Mouse (Mus musculus) T-helper 2 cell (primary cell): ENCODE results near the gene Syngr2.
"Not testable (repeated sequence)": the region's sequence is repeated elsewhere in the genome, so short reads cannot be mapped to it uniquely, and the experiment has no call there.

Experiments used
- in situ Hi-C: fragments of 300-600 bp; cut with MboI, MseI; formaldehyde crosslinking; loops from one replicate; pipeline ENCODE4 v1.15.1; 2025; ENCODE audit warnings: high pct_unique_total_duplicates

Gene Syngr2

DNA sequence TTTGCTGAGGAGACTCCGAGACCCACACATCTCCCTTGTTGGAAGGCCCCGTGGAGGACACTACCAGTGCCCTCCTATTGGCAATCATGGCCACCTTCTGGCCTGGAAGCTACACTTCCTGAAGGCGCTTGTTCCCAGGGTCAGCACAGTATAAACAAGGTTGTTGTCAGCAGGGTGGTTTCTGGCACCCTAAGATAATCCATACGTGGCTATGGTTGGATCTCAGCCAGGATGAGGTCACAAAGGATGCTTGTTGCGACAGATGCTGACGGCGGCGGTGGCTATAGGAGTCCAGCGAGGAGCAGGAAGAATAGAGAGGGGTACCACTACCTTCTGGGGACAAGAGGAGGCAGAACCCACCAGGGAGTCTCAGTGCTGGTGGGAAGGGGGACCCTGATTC is 20.9 kb downstream of the Syngr2 start:
- in situ Hi-C loops = no loop called here

DNA sequence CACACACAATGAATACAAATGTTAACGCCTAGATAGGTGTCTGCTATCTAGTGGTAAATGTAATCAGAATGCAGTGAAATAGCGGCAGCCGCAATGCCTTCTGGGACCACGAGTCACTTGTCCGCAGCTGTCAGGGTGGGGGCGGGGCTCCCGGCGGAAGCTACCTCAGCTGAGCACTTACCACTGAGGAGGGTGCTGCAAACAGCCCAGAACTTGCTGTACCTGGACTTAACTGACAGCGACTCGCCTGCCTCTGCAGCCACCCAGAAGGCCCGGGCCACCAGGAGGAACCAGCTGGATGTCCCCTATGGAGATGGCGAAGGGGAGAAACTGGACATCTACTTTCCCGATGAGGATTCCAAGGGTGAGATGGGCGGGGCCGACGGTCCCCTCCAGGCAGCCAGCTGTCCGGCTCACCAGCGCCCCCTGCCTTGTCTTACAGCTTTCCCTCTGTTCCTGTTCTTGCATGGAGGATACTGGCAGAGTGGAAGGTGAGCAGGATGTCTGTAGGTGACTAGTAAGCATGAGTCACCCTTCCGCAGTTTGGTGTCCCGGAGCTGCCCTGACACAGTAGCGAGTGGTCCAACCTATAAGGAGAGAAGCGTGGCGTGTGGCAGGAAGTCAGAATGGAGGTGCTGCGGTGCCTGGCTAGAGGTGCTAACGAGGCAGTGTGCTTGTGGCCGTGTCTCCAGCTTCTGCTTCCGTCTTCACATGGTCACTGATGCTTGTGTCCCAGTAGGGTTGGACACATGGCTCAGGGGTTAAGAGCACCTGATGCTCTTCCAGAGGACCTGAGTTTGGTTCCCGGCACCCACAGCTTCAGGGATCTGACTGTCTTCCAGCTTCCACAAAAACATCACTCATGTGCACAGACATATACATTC is 22.9 kb downstream of the Syngr2 start:
- in situ Hi-C loops = no loop called here

DNA sequence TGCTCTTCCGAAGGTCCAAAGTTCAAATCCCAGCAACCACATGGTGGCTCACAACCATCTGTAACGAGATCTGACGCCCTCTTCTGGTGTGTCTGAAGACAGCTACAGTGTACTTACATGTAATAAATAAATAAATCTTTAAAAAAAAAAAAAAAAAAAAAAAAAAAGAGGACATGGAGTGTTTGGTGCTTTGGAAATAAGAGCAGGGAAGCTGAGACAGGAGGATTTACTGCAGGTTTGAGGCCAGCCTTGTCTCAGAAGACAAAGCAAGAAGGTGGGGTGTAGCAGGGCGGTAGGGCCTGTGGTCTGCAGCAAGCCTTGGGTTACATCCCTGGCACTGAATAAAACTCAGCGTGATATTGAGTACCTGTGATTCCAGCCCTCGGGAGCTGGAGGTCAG is 24.0 kb downstream of the Syngr2 start:
- in situ Hi-C loops = not testable (repeated sequence)

DNA sequence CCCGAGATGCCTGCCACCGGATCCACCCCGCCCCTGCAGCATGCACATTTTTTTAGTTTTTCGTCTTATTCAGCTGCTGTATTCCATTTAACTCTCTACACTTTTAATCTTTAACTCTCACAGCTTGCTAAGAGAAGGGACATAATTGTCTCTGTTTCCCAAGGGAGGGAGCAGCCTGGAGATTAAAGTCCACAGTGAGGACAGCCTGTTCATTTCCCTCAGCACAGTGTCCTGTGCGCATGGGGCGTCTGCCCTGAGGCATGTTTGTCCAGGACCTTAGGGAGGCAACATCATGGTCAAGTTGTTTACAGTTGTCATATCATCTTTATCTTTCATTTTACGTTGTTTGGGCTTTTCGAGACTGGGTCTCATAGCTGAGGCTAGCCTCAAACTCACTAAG is 24.6 kb downstream of the Syngr2 start:
- in situ Hi-C loops = no loop called here

DNA sequence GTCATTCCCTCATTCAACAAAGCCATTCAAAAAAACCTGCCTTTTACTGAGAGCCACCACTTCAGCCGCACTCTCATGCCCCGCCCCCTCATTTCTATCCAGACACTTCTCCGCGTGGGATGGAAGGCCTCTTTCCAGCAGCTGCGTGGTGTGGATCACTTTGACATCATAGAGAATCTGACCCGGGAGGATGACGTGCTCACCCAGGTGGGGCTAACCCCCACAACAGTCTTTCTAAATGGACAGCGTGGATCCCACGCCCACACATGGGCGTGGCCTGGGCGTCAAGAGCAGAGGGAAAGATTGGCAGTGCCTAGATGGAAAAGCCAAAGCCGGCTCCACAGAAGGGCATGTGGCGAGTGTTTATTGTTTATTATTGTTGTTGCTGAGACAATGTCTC is 26.8 kb downstream of the Syngr2 start:
- in situ Hi-C loops = no loop called here

DNA sequence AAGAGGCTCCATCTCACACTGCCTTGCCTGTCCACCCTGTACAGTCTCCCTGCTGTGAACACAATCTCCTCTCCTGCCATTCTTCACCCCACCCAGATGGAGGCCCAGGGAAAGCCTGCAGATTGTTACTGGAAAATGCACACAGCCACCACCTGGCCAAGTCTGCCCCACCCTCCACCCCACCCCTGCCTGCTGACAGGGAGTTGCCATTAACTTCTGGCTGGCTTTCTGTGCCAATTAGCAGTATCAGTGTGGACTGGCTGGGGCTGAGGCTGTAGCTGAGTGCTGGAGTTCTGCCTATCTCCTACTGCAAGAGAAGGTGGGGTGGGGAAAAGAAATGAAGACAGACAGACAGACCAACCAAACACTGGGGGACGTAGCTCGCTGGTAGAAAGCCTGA is 29.1 kb downstream of the Syngr2 start:
- in situ Hi-C loops = no loop called here

DNA sequence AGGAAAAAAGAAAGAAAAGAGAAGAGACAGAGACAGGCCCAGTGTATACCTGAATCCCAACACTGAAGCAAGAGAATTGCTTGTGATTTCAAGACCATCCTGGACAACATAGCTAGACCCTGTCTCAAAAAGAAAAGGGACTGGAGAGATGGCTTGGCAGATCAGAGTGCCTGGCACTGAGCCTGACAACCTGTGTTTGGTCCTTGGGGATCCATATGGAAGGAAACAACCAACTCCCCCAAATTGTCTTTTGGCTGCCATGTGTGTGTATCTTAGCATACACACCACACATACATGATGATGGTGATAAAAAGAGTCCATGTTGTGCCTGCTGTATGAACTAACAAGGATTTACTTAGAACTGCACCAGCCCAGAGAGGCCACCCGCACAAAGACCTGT is 29.6 kb downstream of the Syngr2 start:
- in situ Hi-C loops = no loop called here

DNA sequence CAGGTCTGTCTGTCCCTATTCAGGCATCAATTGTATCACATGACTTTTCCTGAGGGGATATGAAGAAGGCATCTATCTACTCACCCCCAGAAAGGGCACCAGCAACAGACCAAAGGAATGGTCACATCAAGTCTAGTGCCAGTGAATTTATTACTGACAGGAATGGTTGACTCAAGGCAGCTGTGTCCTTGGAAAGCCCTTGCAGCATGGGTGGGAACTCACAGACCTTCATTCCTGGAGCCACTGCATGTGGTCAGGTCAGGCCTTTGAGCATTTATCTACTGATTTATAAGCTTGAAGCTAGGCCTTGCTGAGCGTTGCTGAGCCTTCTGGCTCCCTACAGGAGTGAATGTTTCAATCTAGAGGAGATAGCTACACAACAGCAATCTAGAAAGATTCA is 31.4 kb downstream of the Syngr2 start:
- in situ Hi-C loops = loop anchor here (5.0 kb wide), 1 partner anchor 36 kb away; no protein-coding TSS in a partner anchor

DNA sequence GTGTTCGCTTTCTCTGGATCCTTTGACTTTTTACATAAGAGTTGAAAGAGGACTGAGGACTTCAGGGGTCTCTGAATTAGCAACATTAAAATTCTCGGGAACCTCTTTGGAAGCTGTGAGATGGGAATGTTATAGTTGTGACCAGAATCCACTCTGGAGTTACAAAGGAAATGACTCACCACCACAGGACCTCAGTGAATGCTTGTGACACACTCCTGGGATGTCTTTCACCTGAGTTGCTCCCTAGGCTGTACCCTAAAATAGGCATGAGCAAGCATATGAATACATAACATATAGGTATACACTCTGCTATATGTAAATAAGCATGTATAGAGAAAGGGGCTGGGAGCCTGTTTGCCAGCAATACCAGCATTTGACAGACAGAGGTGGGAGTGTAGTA is 34.0 kb downstream of the Syngr2 start:
- in situ Hi-C loops = loop anchor here (5.0 kb wide), 1 partner anchor 34 kb away; no protein-coding TSS in a partner anchor

DNA sequence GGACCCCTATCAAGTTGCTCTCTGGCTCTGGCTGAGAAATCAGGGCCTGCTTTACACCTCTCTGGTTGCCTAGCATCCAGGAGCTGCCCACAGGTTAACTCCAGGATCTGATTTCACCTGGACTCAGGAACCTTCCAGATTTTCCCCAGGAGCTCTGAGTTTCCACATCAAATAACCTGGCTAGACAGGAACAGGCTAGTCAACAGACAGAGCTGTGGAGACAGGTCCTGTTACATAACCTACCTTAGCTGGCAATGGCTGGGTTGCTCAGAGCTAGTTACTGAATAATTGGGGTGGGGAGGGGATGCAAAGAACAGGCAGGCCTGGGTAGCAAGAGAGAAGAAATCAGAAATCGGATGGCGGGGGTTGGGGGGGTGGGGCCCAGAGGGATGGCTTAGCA is 35.5 kb downstream of the Syngr2 start:
- in situ Hi-C loops = loop anchor here (5.0 kb wide), 1 partner anchor 32 kb away; no protein-coding TSS in a partner anchor

DNA sequence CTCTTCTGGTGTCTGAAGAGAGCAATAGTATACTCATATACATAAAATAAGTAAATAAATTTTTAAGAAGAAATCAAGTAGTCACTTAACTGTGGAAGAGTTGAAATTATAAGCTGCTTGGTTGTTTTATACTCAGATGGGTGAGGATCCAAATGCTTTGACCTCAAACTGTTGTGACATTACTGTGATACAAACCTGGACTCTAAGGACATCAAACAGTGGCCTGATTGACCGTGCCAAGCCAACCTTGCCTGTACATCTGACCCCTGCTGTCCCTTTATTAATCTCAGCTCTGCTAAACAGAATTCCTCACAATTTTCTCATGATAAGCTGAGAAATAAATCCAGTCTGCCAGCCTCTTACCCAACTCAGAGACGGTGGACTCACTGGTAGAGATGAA is 36.2 kb downstream of the Syngr2 start:
- in situ Hi-C loops = no loop called here

DNA sequence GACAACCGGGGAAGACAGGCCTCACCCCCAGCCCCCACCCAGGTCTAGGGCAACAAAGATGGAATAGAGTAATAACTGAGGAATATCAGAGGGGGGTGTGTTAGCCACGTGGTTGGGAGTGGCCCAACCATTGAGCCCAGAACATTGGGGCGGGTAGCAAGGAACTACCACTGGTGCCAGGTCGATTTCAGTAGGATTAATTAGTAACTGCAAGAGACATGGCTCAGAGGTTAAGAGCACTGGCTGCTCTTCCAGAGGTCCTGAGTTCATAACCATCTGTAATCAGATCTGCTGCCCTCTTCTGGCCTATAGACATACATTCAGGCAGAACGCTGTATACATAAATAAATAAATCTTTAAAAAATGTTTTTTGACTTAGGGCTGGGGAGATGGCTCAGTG is 37.2 kb downstream of the Syngr2 start:
- in situ Hi-C loops = no loop called here

DNA sequence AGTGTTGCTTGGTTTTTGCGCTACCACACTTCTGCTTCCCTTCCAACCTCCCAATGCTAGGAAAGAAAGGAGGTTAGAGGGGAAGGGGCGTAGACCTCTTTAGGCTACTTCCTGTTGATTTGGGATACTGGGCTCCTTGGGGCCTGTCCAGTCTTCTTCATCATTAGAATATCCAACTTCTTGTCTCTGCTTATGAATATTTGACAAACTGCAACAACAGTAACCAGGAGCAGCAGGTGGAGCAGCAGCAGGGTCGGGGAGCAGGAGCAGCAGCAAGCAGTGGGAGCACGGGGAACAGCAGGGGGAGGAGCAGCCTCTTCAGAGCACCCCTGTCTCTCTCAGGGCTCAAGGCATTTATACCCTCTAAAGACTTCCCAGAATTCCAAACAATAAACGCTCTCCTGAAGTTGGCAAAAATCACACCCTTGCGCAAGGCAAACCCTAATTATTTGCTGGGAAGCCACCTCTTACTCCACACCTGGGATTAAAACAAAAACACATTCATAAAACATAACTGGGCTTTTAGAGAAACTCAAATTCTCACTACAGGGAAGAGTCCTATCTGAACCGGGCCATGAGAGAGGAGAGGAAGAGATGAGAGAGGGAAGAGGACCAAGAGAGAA is 38.2 kb downstream of the Syngr2 start:
- in situ Hi-C loops = no loop called here

DNA sequence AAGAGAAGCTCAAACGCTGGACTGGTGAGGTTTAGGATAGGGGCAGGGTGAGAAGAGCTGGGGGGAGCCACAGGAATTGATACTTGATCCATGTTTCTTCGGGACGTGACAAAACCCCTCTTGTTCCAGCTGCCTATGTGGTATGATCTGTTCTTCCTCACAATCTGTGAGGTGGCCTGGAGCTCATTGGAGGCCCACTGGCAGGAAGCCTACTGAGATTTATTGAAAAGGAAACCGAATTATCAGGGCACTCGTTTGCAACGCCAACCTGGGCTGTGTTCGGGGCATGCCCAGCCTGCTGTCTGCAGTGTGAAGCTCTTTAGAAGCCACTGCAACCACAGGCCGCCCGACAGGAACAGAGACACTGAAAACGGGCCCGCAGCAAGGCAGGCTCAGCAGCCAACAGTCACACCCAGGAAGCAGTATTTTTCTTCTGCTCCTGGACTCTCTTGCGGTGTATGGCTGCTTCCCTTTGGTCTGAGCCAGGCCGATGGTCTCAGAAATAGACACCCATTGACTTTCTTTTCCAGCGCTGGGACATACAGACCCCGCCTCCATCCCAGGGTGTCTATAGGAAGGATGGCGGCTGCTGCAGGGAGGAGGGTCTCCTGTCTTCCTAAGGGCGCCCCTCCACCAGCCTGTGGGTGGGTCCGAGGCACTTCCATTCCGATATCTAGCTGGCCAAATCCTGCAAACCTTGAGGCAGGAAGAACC is 39.0 kb downstream of the Syngr2 start:
- in situ Hi-C loops = no loop called here

DNA sequence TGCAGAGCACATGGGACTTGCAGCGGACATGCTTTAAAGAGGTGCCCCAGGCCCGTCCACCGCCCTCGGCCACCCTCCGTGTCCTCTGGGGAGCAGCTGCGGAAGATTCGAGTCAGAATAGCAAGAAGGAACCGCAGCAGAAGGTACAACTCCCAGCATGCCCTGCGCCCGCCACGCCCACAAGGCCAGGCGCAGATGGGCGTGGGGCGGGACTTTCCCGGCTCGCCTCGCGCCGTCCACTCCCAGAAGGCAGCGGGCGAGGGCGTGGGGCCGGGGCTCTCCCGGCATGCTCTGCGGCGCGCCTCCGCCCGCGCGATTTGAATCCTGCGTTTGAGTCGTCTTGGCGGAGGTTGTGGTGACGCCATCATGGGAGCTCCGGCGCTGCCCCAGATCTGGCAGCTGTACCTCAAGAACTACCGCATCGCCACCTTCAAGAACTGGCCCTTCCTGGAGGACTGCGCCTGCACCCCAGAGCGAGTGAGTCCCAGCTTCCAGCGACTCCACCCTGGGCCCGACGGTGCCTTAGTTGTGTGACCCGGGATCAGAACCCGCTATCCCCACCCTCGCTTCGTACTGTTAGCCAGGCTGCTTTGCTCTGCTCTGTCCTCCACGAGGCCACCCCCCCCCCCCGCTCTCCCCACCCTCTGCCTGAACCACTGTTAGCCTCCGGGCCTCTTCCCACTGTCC is 39.7 kb downstream of the Syngr2 start, which contains the start of gene Birc5:
TSS of gene Birc5 (plus strand) at position 267 of the 687 bp plus-strand sequence.
- in situ Hi-C loops = no loop called here

DNA sequence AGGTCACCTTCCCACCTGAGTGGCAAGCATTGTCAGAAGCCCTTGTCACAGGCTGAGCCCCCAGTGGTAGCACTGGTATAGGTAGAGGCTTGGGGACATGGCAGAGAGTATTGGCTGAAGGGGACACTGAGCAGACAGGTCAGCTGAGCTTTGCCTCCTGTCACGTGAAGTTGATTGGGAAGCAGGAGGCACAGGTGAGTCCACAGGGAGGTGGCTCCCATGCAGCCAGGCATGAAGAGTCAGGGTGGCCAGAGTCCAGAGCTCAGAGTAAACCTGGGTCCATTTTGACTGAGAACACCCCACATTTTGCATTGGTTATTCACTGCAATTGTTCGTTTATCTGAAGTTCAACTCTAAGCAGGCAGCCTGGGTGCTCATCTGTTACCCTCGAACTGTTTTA is 43.4 kb downstream of the Syngr2 start:
- in situ Hi-C loops = no loop called here

DNA sequence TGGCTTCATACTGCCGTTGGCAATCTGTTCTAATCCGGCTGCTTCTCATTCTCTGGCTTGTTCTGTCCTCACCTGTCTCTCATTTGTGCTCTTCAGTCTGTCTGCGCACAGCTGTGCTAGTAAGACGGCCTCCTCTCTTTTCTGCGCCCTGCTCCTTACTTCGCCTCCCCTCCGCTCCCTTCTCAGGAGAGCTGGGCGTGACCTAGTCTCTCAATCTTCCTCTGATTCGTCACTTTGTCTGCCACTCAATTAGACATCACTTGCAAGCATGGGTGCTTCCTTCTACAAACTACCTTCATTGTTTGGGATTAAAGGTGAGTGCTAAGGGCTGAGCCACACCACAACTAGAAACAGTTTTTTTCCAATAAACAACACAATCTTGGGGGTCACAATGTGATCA is 44.8 kb downstream of the Syngr2 start:
- in situ Hi-C loops = no loop called here

DNA sequence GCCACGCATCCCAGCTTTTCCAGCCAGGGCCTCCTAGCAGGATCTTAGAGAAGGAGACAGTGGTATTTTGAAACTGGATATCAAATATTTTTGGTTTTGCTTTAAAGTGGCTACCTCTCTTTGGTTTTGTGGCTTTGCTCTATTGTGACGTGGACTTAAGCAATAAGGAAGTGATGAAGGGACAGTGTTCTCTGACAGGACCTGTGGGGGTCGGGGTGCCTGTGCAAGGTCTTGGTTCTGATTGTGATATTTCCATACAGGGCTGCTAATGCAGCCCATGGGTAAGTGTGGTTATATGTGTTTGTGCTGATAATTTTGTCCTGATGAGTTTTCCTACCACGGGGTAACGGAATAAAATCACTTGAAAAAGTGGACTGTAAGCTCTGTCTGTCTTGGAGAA is 45.9 kb downstream of the Syngr2 start:
- in situ Hi-C loops = no loop called here

DNA sequence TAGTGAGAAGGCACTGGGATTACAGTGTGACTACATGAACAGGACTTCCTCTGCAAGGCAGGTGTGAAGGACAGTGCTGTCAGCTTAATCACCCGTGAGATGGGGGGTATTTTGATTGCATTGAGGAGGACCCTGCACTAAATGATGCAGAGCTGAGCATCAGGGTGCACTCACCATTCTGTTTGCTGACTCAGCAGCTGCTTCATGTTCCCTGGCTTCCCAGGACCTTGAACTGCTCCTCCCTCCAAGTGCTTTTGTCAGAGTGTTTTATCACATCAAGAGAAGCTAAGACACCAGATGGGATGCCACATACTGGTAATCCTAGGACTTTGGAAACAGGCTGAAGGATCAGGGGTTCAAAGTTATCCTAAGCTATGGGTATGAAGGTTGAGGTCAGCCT is 46.5 kb downstream of the Syngr2 start:
- in situ Hi-C loops = no loop called here

DNA sequence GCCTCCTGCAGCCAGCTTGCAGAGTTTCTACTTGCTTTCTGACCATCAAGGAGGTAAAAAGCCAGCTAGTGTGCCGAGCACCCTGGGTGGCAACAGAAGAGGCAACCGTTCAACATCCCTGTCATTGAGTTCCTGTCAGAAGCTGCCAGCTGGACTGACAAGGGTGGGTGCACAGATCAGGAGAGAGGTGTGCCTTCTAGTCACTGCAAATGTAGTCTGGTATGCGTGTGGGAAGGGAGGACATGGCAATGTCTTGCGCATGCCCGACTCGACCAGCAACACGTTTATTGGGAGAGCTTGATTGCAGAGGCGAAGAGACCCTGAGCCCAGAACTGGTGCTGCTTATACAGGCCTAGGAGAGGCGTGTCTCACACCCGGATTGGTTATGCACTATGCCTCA is 48.0 kb downstream of the Syngr2 start:
- in situ Hi-C loops = no loop called here

DNA sequence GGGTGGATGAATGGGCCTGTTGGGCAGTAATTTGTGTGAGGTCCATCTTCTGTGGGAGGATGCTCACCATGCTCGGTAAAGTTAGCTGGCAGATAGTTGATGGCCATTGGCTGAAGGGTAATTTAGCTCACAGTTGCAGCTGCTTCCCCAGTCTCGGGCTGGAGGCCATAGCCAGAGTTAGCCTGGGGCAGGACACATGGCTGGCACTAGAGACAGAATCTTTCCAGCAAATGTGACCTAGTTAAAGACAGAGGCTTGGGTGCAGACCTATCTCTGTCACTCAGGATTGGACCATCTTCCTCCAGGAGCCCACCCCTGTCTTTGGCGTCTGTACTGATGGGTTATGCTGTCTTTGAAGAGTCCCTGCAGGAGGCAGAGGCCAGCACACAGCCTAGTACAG is 48.9 kb downstream of the Syngr2 start:
- in situ Hi-C loops = no loop called here

DNA sequence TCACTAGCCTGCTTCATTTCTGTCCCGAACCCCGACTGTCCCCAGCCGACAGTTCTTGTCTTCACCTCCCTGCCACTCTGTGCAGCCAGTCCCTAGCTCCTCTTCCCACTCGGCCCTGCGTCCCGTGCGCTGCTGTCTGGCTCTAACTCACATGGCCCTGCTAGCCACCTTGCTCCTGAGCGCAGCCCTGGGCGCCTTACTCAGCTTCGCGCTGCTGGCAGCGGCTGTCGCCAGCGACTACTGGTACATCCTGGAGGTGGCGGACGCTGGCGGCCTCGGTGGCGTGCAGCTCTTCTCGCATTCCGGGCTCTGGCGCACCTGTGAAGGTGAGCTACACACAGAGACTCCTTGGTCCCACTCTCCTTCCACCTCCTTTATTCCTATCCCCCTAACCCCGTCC is 51.1 kb downstream of the Syngr2 start, which contains the start of gene Tmem235:
TSS of gene Tmem235 (plus strand) at position 152 of the 400 bp plus-strand sequence.
- in situ Hi-C loops = no loop called here
